Mouse (Mus musculus): Measurements from ENCODE around the gene Ube2n. TPM values are rescaled to one million over a fixed set of nuclear protein-coding genes. Genes with fewer than 3 reads are reported as not detected.
"Not testable (repeated sequence)": the region's sequence is repeated elsewhere in the genome, so short reads cannot be mapped to it uniquely, and the experiment has no call there.

Gene Ube2n
- polyA plus RNA-seq, 1 experiment from 2014 or later: 189 TPM

DNA sequence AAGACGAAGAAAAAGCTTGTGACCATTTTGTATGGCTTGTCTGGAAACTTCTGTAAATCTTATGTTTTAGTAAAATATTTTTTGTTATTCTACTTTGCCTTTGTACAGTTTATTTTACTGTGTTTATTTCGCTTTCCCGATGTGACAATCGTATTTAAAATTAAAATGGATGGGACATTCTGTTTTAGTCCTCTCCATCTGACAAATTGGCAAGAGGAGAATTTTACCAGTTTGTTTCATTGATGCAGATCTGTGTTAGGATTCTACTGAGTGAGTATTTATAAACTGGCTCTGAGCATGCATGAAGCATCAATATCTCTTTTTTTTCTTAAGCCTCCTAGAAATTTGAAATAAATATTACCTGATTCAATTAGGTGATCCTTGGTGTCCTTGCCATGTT lies 28.0 kb downstream of the Ube2n start:
- Histone ChIP-seq H3K36me3 (ENCODE audit: insufficient read depth, low read length) (peaks cover 22% of the 10 kb centered on the region), H3K4me1 (ENCODE audit: insufficient read depth, low read depth, low read length) (no peaks in the 10 kb centered on the region), H3K9me3 (ENCODE audit: low read length) (no peaks in the 10 kb centered on the region), H3K4me2 (replicated peaks; ENCODE audit: low read depth, low read length) (no peak overlapping the region), H3K27ac (ENCODE audit: low read length) (no peak overlapping the region), H3K4me3 (ENCODE audit: low read depth, low read length) (no peak overlapping the region), H3K27me3 (replicated peaks; ENCODE audit: insufficient read depth, low read length) (no peaks in the 10 kb centered on the region), H3K9ac (replicated peaks; ENCODE audit: low read depth) (no peak overlapping the region)
- no peak for ATAC-seq
- DNase-seq (ENCODE audit: low spot score): no peak
- 82% methylated on average over 4 of the region's 4 CpGs for WGBS
- TF ChIP-seq CTCF (IDR thresholded peaks at IDR 0.05) (no peak), EP300 (IDR thresholded peaks at IDR 0.05) (no peak)

DNA sequence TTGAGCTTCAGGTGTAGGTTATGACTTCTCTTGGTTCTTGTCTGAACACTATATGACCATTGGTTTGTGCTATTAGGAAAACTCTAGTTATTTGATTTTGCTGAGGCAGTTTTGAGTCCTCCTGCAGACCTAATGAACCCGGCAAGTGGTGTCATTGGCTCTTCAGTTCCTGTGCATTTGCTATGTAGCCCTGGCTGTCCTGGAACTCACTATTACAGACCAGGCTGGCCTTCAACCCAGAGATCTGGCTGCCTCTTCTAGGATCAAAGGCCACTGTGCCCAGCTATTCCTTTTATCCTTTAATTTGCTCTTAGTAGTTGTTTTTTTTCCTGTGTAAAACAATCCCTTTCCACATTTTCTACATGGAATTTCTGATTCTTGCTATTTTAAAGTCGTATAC lies 28.4 kb downstream of the Ube2n start:
- TF ChIP-seq CTCF (IDR thresholded peaks at IDR 0.05) (no peak), EP300 (IDR thresholded peaks at IDR 0.05) (no peak)
- DNase-seq (ENCODE audit: low spot score) (no peak), ATAC-seq (no peak)
- no peaks in the 10 kb centered on the region for H3K9me3 ChIP-seq (ENCODE audit: low read length)
- H3K4me3 ChIP-seq (ENCODE audit: low read depth, low read length): no peak overlapping the region
- no peak overlapping the region for H3K9ac ChIP-seq (replicated peaks; ENCODE audit: low read depth)
- no peaks in the 10 kb centered on the region for H3K27me3 ChIP-seq (replicated peaks; ENCODE audit: insufficient read depth, low read length)
- H3K27ac ChIP-seq (ENCODE audit: low read length): no peak overlapping the region
- H3K4me1 ChIP-seq (ENCODE audit: insufficient read depth, low read depth, low read length): no peaks in the 10 kb centered on the region
- 91% methylated on average over 2 of the region's 2 CpGs for WGBS
- H3K4me2 ChIP-seq (replicated peaks; ENCODE audit: low read depth, low read length): no peak overlapping the region
- peaks cover 22% of the 10 kb centered on the region for H3K36me3 ChIP-seq (ENCODE audit: insufficient read depth, low read length)

DNA sequence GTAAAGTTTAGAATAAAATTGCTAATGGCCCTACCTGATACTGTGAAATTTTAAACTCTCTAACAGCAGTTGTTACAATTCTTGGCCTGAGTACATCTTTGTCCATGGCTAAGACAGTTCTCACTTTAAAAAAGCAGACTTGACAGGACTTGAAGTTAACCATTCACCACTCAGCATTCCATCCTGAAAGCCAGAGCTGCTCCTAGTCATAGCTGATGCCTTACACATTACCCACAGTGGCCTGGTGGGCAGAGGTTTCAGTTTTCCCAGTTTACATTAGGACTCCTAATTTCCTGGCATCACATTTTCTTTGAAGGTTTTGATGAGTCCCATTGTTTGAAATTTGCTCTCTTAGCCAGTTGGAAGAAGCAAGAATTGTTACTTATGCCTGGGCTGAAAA lies 29.1 kb downstream of the Ube2n start:
- Histone ChIP-seq H3K27me3 (replicated peaks; ENCODE audit: insufficient read depth, low read length) (no peaks in the 10 kb centered on the region), H3K9ac (replicated peaks; ENCODE audit: low read depth) (no peak overlapping the region), H3K4me2 (replicated peaks; ENCODE audit: low read depth, low read length) (no peak overlapping the region), H3K4me3 (ENCODE audit: low read depth, low read length) (no peak overlapping the region), H3K9me3 (ENCODE audit: low read length) (no peaks in the 10 kb centered on the region), H3K4me1 (ENCODE audit: insufficient read depth, low read depth, low read length) (no peaks in the 10 kb centered on the region), H3K36me3 (ENCODE audit: insufficient read depth, low read length) (peaks cover 22% of the 10 kb centered on the region), H3K27ac (ENCODE audit: low read length) (no peak overlapping the region)
- TF ChIP-seq EP300 (IDR thresholded peaks at IDR 0.05) (no peak), CTCF (IDR thresholded peaks at IDR 0.05) (no peak)
- DNase-seq (ENCODE audit: low spot score): no peak
- ATAC-seq: no peak

DNA sequence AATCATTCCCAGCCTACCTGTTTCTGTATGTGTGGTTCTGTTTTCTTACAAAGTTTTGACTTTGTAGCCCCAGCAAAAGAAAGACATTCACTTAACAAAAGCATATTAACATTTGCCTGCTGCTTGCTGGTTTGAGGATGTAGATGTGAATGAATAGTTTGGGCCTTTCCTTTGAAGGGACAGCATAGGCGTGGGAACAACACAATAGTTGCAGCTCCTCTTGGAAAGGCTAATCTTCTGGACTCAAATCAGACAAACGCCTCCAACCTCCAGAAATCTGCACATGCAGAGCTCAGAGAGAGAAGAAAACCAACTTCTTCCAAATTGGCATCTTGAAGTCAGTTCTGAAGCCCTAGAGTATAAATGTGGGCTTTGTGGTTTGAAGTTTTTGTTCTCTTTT lies 29.7 kb downstream of the Ube2n start:
- no peaks in the 10 kb centered on the region for H3K27me3 ChIP-seq (replicated peaks; ENCODE audit: insufficient read depth, low read length)
- no peak overlapping the region for H3K4me3 ChIP-seq (ENCODE audit: low read depth, low read length)
- ATAC-seq (no peak), DNase-seq (ENCODE audit: low spot score) (no peak)
- no peak overlapping the region for H3K9ac ChIP-seq (replicated peaks; ENCODE audit: low read depth)
- H3K36me3 ChIP-seq (ENCODE audit: insufficient read depth, low read length): peaks cover 22% of the 10 kb centered on the region
- no peaks in the 10 kb centered on the region for H3K9me3 ChIP-seq (ENCODE audit: low read length)
- no peak overlapping the region for H3K27ac ChIP-seq (ENCODE audit: low read length)
- H3K4me1 ChIP-seq (ENCODE audit: insufficient read depth, low read depth, low read length): no peaks in the 10 kb centered on the region
- no peak overlapping the region for H3K4me2 ChIP-seq (replicated peaks; ENCODE audit: low read depth, low read length)
- no peak for TF ChIP-seq CTCF (IDR thresholded peaks at IDR 0.05)
- 74% methylated on average over 2 of the region's 2 CpGs for WGBS

DNA sequence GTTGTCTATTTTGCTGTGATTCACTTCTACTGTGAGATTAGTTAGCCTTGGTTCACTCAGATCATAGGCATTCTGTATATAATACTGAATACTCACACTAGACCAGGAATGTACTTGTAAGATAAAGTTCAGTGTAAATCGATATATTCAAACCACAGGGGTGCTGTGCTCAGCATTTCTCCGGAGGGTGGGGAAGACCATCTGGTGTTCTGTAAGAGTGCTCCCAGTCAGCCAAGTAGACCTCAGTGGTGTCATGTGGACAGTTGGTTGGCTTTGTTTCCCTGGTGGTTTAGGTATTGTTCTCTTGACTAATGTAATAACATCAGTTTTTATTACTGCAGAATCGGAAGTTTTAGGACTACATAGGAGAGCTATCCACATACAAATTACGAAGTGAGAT lies 30.1 kb downstream of the Ube2n start:
- H3K36me3 ChIP-seq (ENCODE audit: insufficient read depth, low read length): peaks cover 22% of the 10 kb centered on the region
- DNase-seq (ENCODE audit: low spot score) (no peak), ATAC-seq (no peak)
- TF ChIP-seq CTCF (IDR thresholded peaks at IDR 0.05): no peak
- TF ChIP-seq EP300 (IDR thresholded peaks at IDR 0.05): no peak
- H3K9me3 ChIP-seq (ENCODE audit: low read length): no peaks in the 10 kb centered on the region
- no peak overlapping the region for H3K4me2 ChIP-seq (replicated peaks; ENCODE audit: low read depth, low read length)
- H3K4me1 ChIP-seq (ENCODE audit: insufficient read depth, low read depth, low read length): no peaks in the 10 kb centered on the region
- H3K27ac ChIP-seq (ENCODE audit: low read length): no peak overlapping the region
- H3K4me3 ChIP-seq (ENCODE audit: low read depth, low read length): no peak overlapping the region
- no peaks in the 10 kb centered on the region for H3K27me3 ChIP-seq (replicated peaks; ENCODE audit: insufficient read depth, low read length)
- WGBS: 68% methylated on average over 4 of the region's 4 CpGs
- H3K9ac ChIP-seq (replicated peaks; ENCODE audit: low read depth): no peak overlapping the region

DNA sequence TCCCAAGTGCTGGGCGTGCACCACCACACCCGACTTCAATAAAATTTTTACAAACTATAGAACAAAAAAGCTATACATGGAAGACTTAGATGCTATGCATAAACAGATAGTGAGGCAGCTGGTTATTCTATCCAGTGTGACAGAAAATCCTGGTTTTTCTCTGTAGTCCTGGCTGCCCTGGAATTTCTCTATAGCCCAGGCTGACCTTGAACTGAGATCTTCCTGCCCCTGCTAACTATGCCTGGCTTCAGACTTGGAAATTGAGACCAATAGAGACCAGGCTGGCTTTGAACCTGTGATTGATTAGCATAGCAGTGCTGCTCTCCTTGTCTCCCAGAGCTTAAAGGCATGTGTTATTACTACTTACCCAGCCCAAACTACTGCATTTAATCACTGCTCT lies 31.2 kb downstream of the Ube2n start:
- ATAC-seq: no peak
- Histone ChIP-seq H3K27me3 (replicated peaks; ENCODE audit: insufficient read depth, low read length) (no peaks in the 10 kb centered on the region), H3K27ac (ENCODE audit: low read length) (no peak overlapping the region), H3K9me3 (ENCODE audit: low read length) (no peaks in the 10 kb centered on the region), H3K9ac (replicated peaks; ENCODE audit: low read depth) (no peak overlapping the region), H3K4me3 (ENCODE audit: low read depth, low read length) (no peak overlapping the region), H3K4me1 (ENCODE audit: insufficient read depth, low read depth, low read length) (no peaks in the 10 kb centered on the region), H3K4me2 (replicated peaks; ENCODE audit: low read depth, low read length) (no peak overlapping the region), H3K36me3 (ENCODE audit: insufficient read depth, low read length) (peaks cover 25% of the 10 kb centered on the region)
- 91% methylated on average over 2 of the region's 2 CpGs for WGBS
- TF ChIP-seq EP300 (IDR thresholded peaks at IDR 0.05) (no peak), CTCF (IDR thresholded peaks at IDR 0.05) (no peak)
- DNase-seq (ENCODE audit: low spot score): no peak

DNA sequence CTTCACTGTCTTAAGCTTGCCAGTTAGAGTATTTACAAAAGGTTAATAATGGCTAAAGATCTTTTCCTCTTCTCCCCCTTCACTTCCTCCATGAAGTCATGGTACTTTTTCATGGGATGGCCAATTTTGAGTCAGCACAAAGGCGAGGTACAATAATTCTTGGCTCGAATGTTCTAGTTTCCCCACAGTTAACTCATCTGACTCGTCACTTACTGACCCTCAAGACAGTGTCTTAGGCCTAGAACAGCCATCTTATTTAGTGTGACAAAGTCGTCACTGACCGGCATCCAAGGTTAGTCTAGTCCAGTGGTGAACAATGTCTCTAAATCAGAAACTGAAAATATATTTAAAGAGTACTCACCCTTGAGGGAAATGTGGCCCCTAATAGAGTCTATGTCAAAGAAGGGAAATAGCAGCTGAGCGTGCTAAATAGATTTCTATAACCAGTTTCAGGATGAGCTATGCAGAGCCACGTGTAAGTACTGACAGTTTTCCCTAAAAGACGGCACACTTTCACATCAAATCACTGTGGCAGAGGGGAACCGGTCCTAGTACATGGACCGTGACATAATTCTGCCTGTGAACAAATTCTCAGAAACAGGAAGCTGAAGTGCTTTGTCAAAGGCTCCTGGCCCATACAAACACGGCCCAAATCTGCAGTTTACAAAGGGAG lies 33.3 kb downstream of the Ube2n start:
- H3K36me3 ChIP-seq (ENCODE audit: insufficient read depth, low read length): peaks cover 25% of the 10 kb centered on the region

DNA sequence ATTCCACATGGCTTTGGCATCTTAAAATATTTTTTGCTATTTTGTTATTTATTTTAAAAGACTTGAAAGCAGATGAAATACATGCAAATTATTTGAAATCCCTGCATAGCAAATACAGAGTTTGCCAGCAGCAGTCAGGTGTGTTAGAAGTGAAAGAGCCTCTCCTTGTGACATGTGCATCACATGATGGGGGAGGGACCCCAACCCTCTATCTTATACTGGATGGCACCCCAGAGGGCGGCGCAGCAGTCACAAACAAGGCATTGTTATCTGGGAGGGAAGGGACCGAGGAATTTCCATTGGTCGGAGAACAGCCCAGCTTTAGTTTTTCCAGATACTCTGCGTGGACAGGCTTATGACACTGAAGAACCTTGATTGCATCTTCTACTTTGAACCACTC lies 34.1 kb downstream of the Ube2n start:
- not testable (repeated sequence) for H3K4me3 ChIP-seq (ENCODE audit: low read depth, low read length); H3K4me1 ChIP-seq (ENCODE audit: insufficient read depth, low read depth, low read length); H3K9ac ChIP-seq (replicated peaks; ENCODE audit: low read depth); H3K4me2 ChIP-seq (replicated peaks; ENCODE audit: low read depth, low read length); ATAC-seq; H3K9me3 ChIP-seq (ENCODE audit: low read length); H3K27ac ChIP-seq (ENCODE audit: low read length); DNase-seq (ENCODE audit: low spot score); H3K27me3 ChIP-seq (replicated peaks; ENCODE audit: insufficient read depth, low read length)
- 76% methylated on average over 5 of the region's 5 CpGs for WGBS
- H3K36me3 ChIP-seq (ENCODE audit: insufficient read depth, low read length): peaks cover 25% of the 10 kb centered on the region

More for the DNA sequence above, 33.3 kb downstream of the Ube2n start:
- Histone ChIP-seq H3K9me3 (ENCODE audit: low read length) (no peaks in the 10 kb centered on the region), H3K27me3 (replicated peaks; ENCODE audit: insufficient read depth, low read length) (no peaks in the 10 kb centered on the region), H3K4me1 (ENCODE audit: insufficient read depth, low read depth, low read length) (no peaks in the 10 kb centered on the region), H3K4me3 (ENCODE audit: low read depth, low read length) (no peak overlapping the region), H3K9ac (replicated peaks; ENCODE audit: low read depth) (no peak overlapping the region), H3K4me2 (replicated peaks; ENCODE audit: low read depth, low read length) (no peak overlapping the region), H3K27ac (ENCODE audit: low read length) (no peak overlapping the region)
- TF ChIP-seq CTCF (IDR thresholded peaks at IDR 0.05) (no peak), EP300 (IDR thresholded peaks at IDR 0.05) (no peak)
- DNase-seq (ENCODE audit: low spot score) (no peak), ATAC-seq (no peak)
- 61% methylated on average over 11 of the region's 11 CpGs for WGBS

Measured in lung, postnatal 0 days (tissue).